20 mouse cellular contexts compared by ENCODE assay signal in the genomic region with DNA sequence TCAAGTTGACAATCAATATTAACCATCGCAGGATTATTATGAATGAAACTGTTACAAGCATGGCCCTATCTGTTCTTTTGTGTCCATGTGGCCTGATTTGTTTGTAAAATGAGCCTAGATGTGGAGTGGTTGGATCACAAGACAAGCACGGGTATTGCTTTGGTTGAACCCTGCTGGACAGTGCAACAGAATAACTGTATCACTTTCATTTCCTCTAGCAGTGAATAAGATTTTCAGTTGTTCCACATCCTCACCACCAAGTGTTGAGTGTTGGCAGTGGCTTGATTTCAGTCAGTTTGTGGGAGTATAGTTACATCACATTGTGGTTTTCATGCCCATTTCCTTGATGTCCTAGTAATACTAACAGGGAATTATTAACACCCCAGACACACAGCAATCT. TPM values are rescaled to one million over a fixed set of nuclear protein-coding genes. Genes with fewer than 3 reads are reported as not detected.
"Had no signal": no experiment of that assay in that cellular context is flagged by ENCODE, and none has a peak within 500 bp of the region (broad histone marks: within the 10 kb centered on the region; RNA-seq: fewer than 3 reads in every experiment).

No protein-coding gene starts in this region.

- ATAC-seq: intestine, postnatal 0 days; liver, embryonic 12.5 days; midbrain, embryonic 13.5 days had no signal

- H3K4me1 ChIP-seq: limb, embryonic 13.5 days; liver, embryonic 12.5 days; lung, embryonic 15.5 days; midbrain, embryonic 13.5 days; neural tube, embryonic 12.5 days; stomach, embryonic 15.5 days had no signal

- DNase-seq: kidney, adult 8-10 months; kidney, postnatal 36 days; left cerebral cortex, postnatal 4 days; lung, postnatal 4 days; retina, postnatal 1 day; right cerebral cortex, postnatal 4 days; spleen, adult 18-20 months; thymus, adult 2 months; thymus, postnatal 4 days had no signal

- H3K27ac ChIP-seq: layer of hippocampus, adult 2 months; limb, embryonic 13.5 days; liver, embryonic 12.5 days; lung, embryonic 15.5 days; midbrain, embryonic 13.5 days; neural tube, embryonic 12.5 days; stomach, embryonic 15.5 days had no signal

- H3K36me3 ChIP-seq: limb, embryonic 13.5 days; liver, embryonic 12.5 days; lung, embryonic 15.5 days; midbrain, embryonic 13.5 days; neural tube, embryonic 12.5 days; stomach, embryonic 15.5 days had no signal

- H3K4me3 ChIP-seq: layer of hippocampus, adult 2 months; limb, embryonic 13.5 days; liver, embryonic 12.5 days; lung, embryonic 15.5 days; midbrain, embryonic 13.5 days; neural tube, embryonic 12.5 days; stomach, embryonic 15.5 days had no signal

RNA-seq across cellular contexts. Expression of a gene that starts 45.5 kb away (rescaled TPM):
- total RNA-seq: layer of hippocampus, adult 2 months; layer of hippocampus, postnatal 10 days; left cerebral cortex, postnatal 4 days; midbrain, postnatal 0 days had no signal
- polyA plus RNA-seq: limb, embryonic 13.5 days; liver, embryonic 16.5 days; midbrain, embryonic 13.5 days; midbrain, postnatal 0 days; neural tube, embryonic 12.5 days had no signal
